Mouse (Mus musculus): ENCODE measurements around the gene Zfp691.

GRCm38 (mm10) chr4:119133860-119134259, 40.1 kb downstream of the Zfp691 start:
- TF ChIP-seq CTCF (IDR thresholded peaks at IDR 0.05; ENCODE audit: low read depth) (no peak), EP300 (IDR thresholded peaks at IDR 0.05; ENCODE audit: low read depth) (no peak)

All from liver, postnatal 0 days (tissue).